Mouse (Mus musculus) CD4-positive helper T cell, adult 2 months (primary cell): ENCODE measurements around the gene Nfatc3.

ENCODE experiments used
- DNase-seq: peaks from one replicate; pipeline ENCODE4 v3.0.0-alpha.2; 2012; ENCODE audit warnings: low read depth, missing footprints, low spot score

Gene Nfatc3

DNA sequence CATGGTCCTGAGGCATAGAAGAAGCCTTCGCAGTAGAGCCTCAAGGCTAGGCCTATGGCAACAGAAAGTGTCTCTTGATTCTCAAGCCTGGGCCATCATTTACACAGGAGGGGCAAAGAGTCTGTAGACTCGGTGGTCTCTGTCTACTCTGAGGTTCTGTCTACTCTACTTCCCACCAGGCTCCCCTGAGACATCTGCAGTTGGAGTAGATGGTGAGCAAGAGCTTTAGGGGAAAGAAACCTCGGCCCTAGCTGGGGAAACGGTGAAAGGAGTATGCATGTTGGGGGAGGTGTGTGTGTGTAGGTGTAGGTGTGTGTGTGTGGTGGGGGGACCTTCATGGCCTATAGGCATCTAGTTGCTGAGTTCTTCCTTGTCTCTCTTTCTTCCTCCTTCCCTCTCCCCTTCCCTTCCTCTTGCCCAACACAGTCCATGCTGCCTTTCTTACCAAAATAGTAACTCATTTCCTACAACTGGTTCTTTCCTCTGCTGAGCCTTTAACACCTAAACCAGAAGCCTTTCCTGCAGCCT, 2.1 kb upstream of the Nfatc3 start:
- no peak for DNase-seq

DNA sequence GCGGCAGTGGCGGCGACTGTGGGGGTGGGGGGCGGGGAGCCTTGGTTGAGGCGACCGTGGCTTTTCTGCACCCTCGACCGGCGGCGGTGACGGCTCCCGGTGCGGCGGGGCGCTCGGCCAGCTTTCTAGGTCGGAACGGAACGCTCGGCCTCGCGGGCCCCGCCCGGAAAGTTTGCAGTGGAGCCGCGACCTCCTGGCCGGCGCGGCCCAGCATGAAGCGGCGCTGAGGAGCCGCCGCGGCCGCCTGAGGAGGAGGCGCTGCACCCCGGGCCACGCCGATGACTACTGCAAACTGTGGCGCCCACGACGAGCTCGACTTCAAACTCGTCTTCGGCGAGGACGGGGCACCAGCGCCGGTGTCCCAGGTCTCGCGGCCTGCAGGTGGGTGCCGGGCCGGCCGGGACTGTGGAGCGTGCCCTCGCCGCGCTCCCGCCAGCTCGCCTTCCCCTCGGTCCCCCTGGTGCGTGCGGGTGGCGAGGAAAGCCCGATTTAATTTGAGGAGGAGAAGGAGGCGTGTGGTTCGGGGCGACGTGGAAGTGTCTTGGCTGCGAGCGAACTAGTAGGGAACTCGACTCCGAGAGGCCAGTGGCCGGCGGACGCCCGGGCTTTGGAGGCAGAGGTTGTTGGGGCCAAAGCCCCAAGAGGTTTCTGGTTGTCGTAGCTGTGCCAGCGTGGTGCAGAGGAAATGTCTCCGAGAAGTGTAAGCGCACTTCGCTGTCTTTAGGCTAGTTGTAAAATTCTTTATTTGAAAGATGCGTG, 1.2 kb downstream of the Nfatc3 start:
- no peak for DNase-seq

DNA sequence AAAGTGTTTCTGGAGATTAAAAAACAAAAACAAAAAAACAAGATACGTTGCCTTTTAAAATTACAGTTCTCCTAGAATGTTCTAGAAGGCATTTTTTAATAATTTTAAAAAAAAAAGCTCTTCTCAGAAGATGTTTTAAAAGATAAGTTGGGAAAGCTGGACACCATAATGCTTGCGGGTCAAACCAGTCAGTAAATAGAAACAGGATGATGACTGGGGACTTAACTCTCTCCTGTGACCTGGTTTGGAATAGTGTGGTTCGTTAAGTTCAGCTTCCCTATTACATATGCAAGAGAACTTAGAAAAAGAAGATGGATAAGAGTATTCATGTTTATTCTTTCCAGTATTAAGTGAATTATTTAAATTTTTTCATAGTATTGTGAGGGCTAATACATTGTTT, 1.9 kb downstream of the Nfatc3 start:
- peak; percentile 18 for DNase-seq

DNA sequence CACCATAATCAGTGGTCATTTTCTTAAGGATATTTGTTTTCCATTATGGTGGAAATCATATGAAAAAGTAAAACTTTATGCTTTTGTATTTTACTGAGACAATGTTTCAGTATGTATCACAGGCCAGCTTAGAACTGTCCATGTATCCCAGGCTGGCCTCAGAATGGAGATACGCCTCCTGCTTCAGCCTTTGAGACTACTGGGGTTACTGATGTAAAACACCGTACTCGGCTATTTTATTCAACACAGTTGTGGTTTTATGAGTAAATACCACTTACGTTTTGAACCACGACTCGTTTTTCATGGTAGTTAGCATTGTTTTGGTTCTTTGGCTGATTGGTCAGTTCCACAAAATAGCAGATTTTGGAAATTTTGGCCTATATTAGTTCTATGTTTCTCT, 3.0 kb downstream of the Nfatc3 start:
- peak; percentile 15 for DNase-seq

DNA sequence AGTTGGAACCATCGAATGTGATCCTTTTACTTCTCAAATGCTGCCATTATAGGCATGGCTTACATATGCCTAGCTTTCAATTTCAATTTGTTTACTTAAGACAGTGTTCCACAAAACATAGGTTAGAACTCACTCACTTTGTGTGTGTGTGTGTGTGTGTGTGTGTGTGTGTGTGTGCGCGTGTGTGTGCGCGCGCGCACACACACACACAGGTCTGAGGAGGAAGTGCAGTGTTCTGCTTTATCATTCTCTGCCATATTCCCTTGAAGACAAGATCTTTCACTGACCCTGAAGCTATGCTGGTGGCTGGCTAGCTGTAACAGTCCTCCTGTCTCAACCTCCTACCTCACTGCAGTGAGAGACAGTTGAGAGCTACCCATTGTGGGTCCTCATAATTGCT, 4.4 kb downstream of the Nfatc3 start:
- DNase-seq, result peak; percentile 72

DNA sequence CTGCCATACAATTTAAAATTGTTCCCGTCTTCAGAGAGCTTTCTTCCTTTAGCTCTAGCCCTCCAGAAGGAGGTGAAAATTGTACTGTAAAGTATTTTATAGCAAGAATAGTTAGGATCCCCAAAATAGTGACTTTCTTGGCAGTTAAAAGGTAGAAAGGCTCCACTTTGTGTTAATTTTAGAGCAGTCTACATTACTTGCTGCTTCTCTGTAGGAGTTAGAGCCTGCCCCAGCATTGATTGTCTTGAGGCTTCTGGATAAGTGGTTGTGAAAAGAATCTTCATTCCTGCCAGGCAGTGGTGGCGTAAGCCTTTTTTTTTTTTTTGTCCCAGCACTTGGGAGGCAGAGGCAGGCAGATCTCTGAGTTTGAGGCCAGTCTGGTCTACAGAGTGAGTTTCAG, 8.1 kb downstream of the Nfatc3 start:
- no peak for DNase-seq

DNA sequence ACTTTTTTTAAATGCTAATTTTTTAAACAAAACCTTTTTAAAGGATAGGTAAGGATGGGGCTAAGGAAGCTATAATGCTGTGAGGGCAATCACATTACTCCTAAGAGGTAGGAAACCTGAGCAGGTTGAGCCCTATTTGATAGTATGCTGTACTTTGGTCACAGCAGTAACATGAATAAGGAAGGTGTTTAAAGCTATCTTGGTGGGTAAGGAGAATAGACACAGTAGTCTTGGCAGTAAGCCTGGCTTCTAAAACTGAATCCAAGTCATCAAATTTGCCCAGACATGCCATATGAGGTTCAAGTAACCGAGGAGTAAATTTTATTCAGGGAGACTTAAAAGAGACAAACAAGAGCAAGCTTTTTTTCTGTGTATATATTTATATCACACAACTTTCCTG, 10.9 kb downstream of the Nfatc3 start:
- DNase-seq, result no peak

DNA sequence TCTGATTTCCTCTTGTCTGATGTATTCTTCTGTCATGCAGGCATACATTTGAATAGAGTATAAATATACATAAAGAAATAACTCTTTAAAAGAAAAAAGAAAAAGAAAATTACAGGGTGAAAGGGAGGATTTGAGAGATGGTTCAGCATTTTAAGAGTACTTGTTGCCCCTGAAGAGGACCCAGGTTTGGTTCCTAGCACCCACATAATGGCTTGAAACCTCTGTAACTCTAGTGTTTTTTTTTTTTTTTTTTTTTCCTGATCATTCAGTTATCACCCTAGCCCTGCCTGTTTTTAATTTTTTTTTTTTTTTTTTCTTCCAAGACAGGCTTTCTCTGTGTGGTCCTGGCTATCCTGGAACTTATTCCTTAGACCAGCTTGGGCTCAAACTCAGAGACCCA, 13.5 kb downstream of the Nfatc3 start:
- DNase-seq, result no peak

DNA sequence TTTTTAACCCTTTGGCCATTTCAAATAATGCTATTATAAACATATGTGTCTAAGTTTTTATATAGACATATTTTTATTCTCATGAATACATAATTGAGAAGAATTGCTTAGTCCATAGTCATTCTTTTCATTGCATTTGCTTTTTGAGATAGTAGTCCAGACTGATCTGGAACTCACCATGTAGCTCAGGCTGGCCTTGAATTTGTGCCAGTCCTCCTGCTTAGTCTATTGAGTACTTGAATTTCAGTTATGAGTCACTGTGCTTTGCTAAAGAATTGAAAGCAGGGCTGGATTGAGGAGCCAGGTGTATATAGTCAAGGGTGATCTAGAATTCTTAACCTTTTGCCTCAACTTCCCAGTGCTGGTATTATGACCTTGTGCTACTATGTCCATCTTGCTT, 15.6 kb downstream of the Nfatc3 start:
- no peak for DNase-seq

DNA sequence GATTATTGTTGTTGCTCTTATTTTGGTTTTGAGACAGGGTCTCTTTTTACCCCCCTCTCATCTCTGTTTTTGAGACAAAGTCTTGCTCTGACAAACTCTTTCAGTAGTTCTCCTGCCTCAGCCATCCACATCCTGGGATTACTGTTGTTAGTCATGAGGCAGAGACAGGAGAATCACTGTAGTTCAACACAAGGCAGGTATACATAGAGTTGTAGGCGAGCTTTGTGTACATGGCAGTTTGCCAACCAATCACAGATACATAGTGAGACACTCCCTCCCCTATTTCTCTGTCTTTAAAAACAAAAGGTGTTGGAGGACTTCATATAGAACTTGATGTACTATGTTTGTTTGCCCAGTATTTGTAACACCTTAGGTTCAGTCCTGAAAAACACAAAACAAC, 16.0 kb downstream of the Nfatc3 start:
- DNase-seq, result peak; percentile 18

DNA sequence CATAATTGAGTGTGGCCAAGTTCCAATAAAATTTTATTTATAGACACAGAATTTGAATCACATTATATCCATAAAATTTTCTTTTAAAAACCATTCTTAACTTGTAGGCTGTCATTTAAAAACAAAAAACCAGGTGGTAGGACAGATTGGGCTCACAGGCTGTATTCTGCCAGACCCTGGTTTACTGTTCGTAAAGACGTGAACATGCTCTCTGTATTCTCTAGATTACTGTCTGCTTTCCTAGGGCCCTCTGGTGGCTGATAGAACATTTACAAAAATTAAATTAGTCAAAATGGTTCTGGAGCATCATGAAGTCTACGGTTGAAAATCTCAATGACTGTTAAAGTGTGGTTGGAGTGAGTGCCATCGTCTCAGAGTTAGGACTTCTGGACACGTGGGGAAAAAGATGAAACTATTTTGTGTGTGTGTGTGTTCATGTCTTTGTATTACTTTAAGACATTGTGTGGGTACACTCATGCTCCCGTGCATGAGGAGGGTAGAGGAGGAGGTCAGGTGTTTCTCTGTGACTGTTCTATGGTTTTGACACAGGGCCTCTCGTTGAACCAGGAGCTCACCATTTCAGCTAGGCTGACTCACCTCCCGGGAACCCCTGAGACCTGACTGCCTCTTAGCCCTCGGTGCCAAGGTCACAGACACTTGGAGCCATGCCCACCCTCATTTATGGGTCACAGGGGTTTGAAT, 16.7 kb downstream of the Nfatc3 start:
- peak; percentile 49 for DNase-seq

DNA sequence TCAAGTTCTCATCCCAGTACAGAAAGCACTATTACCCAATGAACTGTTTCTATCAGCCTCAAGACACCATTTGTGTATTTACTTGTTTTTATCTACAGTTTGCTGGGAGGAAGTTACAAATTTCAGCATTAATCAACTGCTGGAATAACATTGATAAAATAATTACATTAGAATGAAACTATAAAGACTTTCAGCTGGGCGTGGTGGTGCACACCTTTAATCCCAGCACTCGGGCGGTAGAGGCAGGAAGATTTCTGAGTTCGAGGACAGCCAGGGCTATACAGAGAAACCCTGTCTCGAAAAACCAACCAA, 17.2 kb downstream of the Nfatc3 start:
- DNase-seq, result no peak

DNA sequence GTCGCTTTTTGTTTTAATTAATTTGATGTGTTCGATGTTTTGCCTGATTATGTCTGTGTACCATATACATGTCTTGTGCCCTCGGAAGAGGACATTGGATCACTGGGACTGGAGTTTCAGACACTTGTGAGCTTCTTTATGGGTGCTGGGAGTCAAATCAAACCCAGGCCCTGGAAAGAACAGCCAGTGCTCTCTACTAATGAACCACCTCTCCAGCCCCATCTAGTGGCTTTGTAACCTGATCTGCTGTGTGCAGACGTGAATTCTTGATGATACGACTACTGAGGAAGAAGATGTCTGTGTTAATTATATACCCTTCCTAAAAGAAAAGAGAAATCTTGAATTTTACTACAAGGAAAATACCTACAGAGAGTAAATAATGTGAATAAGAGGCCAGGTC, 18.0 kb downstream of the Nfatc3 start:
- peak; percentile 53 for DNase-seq

DNA sequence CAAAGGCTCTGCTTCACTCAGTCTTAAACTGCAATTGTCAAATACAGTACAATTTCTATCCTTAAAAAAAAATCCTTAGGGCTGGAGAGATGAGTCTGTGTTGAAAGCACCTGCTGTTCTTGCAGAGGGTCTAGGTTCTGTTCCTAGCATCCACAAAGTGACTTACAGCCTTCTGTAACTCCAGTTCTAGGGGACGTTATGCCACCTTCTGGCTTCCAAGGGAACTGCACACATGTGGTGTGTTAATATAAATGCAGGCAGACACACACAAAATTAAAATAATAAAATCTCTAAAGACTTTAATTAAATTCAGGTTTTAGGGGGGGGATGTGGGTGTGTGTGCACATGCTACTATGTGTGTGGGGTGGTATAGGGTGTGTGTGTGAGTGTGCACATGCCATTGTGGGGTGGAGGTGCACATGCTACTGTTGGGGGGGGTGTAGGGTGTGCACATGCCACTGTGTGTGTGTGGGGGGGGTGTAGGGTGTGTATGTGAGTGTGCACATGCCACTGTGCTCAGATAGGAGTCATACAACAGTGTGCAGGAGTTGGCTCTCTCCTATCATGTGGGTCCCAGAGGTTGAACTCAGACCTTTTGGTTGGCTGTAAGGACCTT, 18.9 kb downstream of the Nfatc3 start:
- DNase-seq, result no peak

DNA sequence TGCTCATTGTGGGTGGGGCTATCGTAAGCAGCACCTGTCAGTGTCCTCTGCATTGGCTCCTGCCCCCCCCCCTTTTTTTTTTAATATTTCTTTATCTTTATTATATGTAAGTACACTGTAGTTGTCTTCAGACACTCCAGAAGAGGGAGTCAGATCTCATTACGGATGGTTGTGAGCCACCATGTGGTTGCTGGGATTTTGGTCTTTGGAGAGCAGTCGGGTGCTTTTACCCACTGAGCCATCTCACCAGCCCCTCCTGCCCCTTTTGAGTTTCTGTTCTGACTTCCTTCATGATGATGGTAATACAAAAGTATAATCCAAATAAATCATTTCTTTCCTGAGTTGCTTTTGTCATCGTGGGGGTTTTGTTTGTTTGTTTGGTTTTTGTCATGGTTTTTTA, 43.7 kb downstream of the Nfatc3 start:
- DNase-seq, result no peak

DNA sequence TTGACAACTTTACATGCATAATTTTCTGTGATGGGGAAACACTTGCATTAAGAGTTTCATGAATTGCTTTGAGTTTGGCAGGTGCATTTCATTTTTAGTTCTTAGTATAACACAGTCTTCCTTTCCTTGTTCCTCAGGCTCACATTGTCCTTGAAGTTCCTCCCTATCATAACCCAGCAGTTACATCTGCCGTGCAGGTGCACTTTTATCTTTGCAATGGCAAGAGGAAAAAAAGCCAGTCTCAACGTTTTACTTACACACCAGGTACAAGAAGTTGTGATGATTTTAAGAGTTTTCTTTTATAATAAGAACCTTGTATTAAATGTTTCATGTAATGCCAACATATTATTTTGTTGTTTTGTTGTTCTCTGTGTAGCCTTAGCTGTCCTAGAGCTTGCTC, 45.2 kb downstream of the Nfatc3 start:
- DNase-seq, result no peak

DNA sequence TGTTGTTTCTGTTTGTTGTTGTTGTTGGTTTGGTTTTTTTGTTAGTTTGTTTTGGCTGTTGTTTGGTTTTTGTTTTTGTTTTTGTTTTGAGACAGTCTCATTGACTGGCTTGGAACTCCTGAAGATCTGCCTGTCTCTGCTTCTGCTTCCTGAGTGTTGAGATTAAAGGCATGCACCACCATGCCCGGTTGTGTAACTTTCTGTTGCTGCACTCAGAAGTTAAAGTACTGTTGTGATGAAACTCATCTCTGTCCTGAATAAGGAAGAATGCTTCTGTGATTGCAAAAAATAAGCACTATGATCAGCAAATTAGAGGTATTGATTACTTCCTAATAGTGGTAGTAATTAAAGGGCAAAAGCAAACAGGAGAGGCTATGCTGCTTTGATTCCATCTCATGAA, 47.6 kb downstream of the Nfatc3 start:
- no peak for DNase-seq

DNA sequence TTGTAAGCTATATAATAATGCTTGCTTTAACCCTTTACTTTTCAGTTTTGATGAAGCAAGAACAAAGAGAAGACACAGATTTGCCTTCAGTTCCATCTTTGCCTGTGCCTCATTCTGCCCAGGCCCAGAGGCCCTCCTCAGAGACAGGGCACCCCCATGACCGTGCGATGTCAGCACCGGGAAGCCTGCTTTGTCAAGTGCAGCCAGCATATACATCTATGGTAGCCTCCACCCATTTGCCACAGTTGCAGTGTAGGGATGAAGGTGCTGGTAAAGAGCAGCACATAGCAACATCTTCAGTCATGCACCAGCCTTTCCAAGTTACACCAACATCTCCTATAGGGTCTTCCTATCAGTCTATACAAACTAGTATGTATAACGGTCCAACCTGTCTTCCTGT, 49.4 kb downstream of the Nfatc3 start:
- no peak for DNase-seq

DNA sequence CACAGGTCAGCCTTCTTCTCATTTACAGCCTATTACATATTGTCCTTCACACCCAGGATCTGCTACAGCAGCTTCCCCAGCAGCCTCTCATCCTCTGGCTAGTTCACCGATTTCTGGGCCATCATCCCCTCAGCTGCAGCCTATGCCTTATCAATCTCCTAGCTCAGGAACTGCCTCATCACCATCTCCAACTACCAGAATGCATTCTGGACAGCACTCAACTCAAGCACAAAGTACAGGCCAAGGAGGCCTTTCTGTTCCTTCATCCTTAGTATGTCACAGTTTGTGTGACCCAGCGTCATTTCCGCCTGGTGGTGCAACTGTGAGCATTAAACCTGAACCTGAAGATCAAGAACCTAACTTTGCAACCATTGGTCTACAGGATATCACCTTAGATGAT, 50.1 kb downstream of the Nfatc3 start:
- DNase-seq, result no peak

DNA sequence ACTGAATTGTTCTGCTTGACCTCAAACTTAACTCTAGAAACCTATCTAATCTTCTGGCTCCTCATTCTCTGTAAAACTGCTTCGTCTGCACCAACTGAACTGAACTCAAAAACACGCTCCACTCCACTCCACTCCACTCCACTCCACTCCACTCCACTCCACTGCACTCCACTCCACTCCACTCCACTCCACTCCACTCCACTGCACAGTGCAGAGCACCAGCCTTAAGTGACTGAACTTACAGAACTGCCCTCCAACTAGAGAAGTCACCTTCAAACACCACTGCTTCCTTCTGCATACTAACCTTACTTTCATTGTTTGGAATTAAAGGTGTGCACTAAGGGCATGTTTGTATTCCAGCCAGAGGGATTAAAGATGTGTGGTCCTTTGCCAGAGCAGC, 53.4 kb downstream of the Nfatc3 start:
- DNase-seq, result no peak

DNA sequence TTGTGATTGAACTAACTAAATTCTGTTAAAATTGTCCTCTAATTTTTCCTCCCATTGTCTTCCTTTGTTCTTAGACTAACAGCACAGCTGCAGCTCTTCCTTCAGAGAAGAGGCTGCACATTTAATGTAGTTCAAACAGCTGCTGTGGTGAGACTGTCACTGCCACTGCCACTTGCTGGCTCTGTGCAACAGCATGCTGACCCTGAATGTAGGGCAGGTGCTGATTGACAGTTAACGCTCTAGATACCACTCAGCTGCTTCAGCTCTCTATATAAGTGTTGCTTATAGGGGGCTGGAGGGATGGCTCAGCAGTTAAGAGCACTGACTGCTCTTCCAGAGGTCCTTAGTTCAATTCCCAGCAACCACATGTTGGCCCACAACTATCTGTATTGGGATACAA, 53.9 kb downstream of the Nfatc3 start:
- no peak for DNase-seq

DNA sequence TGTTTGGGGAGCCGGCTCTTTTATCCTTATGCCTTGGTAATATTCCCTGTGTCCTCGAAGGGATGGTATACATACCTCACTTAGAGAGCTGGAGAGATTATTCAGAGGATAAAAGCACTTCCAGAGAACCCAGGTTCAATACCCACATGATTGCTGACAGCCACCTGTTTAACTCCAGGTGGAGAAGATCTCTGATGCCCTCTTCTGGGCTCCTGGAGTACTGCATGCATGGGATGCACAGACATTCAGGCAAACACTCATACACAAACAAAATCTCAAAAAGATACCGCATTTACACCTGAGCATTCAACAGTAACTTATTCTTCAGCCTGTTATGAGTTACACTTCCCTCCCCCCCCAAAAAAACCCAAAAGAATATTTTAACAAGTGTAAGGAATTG, 57.3 kb downstream of the Nfatc3 start:
- peak; percentile 61 for DNase-seq

DNA sequence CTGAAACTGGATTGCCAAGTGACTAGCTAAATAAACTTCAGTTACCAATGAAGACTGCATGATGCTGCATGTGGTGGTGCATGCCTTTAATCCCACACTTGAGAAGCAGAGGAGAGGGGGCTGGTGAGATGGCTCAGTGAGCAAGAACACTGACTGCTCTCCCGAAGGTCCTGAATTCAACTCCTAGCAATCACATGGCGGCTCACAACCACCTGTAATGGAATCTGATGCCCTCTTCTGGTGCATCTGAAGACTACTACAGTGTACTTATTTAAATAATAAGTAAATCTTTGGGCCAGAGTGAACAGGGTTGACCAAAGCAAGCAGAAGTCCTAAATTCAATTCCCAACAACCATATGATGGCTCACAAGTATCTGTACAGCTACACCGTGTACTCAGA, 64.8 kb downstream of the Nfatc3 start:
- DNase-seq, result no peak
